Mouse (Mus musculus) ES-Bruce4 (cell line): ENCODE results near the gene Rnf146.

ENCODE experiments used
- EP300 ChIP-seq: IDR thresholded peaks from 2 replicates; pipeline ENCODE4 v1.6.1; 2011; ENCODE audit warnings: low read depth, low read length; ENCODE audit not compliant: insufficient read depth
- POLR2A ChIP-seq: IDR thresholded peaks from one replicate; pipeline ENCODE4 v1.8.1; 2011; ENCODE audit warnings: low read length; ENCODE audit not compliant: insufficient read depth

- no peak for TF ChIP-seq POLR2A
- no peak for TF ChIP-seq EP300
Measured at GRCm38 (mm10) chr10:29361095-29361463, 1.2 kb downstream of the Rnf146 start.
